Mouse (Mus musculus) heart, adult 11 months (tissue): ENCODE measurements around the gene Rin3.
A peak's percentile ranks its signal among the peaks of the same experiment; 100 is the strongest.

ENCODE experiments used
- DNase-seq: peaks from one replicate; pipeline ENCODE4 v3.0.0; 2022

The Rin3 gene

DNA sequence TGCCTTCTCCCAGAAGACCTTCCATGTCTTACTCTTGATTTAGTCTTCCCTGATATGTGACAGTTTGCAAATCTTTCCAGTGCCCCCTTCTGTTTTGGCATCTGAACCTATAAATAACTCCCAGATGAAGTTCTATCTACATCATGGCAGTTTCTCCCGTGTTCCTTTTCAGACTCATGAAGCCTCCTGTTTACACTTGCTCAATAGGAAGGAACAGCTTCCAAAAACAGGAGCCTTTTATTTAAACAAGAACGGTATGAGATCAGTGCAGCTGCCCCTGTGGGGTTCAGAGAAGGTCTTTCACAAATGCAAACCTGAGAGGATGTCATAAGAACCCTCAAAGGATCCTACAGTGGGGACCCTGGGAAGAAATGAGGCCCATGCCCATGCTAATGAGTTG, 59.3 kb downstream of the Rin3 start:
- no peak for DNase-seq

DNA sequence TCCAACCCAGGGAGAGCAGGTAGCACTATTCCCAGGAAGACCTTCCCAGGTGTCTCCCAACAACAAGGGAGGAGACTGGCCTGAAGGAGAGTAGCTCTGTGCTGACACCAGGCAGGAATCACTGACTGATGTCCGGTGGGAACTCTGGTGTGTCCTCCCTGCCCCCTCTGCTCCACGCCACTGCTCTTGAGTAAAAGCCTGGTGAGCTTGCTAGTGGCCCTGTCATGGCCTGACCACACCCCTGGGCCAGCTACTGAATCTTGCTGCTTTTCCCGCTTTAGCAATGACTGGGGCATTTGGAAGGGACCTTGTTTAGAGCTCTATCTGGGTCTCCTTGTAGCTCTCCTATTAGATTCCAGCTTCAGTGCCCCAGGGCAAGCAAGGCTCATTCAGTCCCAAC, 59.8 kb downstream of the Rin3 start:
- no peak for DNase-seq

DNA sequence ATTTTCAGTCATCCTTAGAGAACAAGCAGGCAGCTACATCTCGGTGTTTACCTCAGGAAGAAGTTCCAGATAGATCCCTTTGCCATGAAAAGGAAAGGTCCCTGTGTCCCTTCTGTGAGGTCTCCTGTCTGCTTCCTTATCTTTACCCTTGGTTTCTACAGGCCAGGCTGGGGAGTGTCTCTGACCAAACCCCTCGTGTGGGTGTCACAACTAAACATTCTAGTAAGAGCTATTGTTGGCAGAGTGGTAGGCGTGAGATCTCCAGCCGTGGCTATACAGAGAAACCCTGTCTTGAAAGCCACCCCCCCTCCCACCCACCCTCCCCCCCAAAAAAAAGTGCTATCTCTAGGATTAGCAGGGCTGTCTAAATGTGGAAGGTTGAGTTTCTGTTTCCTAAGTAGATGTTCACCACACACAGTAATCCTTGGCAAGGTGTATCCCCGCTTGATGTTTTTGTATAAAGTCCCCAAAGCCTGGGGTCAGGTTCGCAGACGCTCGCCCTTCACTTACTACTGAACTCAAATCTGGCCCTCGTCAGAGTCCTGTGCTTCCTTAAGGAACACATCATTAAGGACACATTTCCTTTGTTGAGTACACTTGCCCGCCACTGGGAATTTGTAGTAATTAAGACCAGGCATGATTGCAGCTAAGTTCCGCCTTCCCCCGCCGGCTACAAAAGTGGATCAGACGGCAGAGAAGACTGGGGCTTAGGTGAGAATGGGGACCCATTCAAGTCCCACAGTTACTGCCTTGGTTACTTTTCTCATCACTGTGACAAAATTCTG, 62.4 kb downstream of the Rin3 start:
- DNase-seq = no peak

DNA sequence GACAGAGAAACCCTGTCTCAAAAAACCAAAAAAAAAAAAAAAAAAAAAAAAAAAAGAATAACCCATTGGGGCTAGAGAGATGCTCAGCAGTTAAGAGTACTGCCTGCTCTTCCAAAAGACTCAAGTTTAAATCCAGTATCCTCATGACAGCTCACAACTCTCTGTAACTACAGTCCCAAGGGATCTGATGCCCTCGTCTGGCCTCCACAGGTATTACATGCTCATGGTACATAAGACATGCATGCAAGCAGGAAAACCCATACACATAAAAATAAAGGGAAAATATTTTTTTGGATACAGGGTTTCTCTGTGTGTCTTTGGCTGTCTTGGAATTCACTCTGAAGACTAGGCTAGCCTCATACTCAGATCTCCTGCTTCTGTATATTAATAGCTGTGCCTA, 63.7 kb downstream of the Rin3 start:
- no peak for DNase-seq

DNA sequence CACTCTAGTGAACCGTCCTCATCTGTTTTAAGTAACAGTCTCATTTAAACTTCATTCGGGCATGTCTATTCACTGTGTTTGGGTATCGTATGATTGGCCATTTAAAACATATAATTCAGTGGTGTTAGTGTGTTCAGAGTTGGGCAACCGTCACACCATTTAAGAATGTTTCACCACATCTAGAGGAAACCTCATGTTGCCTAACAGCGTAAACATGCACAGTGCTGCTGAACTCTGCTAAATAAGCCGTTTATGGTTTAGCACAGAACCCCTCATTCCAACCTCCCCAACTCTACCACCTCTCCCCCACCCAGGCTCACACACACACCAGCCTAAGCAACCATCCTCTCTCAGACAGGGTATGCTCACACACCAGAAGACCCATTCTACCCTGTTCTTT, 65.6 kb downstream of the Rin3 start:
- DNase-seq = no peak

DNA sequence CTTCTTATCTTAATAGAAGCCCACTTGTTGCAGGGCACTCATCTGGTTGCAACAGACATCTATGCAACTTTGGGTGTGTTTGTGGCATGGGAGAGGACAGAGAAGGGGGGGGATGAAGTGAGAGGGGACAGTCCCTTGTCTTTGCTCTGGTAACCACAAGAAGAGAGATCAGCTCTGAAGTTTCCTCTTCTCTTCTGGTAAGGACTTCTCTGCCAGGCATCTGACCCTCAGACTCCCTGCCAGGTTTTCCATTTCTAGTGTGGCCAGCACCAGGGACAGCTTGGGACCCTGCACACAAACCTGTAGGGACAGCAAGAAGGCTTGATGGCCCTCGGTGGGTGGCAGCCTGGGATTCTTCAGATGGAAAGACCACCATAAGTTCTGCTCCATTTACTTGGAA, 68.1 kb downstream of the Rin3 start:
- DNase-seq = no peak

DNA sequence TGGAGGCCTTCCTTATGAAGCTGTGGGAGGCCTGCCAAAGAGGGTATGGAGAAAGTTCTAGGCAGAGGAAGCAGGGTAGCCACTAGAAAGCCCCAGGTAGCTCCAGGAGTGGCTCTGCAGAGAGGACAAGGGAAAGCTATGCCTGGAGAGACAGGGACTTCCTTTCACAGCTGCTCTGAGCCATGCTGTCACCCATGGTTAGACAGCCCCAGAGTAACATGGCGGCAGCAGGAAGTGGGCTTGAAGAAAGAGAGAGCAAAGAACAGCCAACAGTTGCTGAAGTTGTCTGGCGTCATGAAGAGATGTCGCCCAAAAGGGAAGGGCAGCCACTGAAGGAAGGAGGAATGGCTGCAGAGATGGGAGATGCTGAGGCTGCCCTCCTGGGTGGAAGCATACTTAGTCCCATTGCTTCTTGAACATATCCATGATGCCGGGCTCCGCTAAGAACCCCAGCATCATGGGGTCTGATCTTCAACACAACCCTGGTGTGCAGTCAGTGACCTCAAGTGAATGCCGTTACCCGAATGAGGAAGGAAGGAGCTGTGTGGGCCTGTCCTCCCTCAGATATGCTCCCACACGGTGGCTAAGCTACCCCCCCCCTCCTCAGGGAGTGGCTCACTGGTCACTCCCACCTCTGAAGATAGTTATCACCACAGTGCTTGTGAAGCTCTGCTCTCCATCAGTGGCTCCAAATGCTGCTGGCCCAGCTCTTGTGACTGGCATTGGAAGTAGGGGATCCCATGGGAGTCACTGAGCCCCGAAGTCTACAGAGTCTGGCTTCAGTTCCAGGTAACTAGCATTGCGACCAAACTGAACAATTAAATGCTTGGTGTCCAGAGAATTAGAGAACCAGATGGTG, 71.5 kb downstream of the Rin3 start:
- DNase-seq = peak; percentile 93

DNA sequence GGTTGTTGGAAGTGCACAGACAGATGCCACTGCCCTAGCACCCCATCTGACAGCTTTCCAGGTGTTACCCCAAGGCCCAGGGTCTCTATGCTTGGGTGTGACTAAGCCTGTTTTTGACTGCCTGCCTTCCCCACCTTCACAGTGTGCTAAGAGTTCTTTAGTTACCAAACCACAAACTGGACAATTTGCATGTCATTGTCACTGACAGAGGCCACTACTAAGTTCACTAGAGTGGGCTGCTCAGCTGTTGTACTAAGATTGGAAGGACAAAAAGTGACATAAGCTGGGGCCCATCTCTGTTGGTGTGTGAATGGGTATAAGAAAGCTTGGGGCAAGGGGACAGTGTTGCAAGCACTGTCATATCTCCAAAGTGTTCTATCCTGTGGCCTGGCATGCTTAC, 72.9 kb downstream of the Rin3 start:
- no peak for DNase-seq

DNA sequence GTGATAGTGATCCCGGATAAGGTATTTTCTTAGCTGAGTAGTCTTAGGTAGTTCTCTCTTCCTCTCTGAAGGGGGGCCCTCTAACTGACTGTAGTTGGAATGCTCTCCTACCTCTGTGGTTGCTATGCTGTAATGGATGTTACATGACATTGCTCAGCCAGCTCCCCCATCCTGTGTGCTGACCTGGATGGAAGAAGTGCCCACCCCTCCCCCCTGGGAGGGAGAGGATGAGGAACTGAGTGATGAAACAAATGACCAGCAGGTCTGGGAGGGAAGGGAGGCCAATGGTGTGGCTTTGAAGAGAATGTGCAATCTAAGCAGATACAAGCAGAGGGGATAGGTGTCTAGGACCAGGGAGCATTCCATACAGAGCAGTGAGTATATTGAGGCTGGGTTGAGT, 73.9 kb downstream of the Rin3 start:
- DNase-seq = no peak

DNA sequence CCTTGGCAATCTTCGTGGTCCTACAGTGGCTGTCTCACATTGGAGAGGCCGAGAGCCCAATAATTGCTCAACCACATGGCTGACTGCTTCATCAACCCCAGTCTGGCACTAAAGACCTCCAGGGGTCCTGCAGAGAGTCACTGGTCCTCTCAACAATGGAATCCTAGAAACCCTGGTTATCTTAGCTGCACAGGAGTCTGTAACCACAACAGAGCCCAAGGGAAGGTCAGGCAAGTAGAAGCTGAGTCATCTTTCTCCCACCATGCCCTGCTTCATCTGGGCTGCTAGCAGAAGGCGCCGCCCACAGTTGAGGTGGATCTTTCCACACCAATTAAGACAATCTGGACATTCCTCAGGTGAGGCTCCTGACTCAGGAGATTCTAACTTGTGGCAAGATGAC, 76.5 kb downstream of the Rin3 start:
- DNase-seq = no peak

DNA sequence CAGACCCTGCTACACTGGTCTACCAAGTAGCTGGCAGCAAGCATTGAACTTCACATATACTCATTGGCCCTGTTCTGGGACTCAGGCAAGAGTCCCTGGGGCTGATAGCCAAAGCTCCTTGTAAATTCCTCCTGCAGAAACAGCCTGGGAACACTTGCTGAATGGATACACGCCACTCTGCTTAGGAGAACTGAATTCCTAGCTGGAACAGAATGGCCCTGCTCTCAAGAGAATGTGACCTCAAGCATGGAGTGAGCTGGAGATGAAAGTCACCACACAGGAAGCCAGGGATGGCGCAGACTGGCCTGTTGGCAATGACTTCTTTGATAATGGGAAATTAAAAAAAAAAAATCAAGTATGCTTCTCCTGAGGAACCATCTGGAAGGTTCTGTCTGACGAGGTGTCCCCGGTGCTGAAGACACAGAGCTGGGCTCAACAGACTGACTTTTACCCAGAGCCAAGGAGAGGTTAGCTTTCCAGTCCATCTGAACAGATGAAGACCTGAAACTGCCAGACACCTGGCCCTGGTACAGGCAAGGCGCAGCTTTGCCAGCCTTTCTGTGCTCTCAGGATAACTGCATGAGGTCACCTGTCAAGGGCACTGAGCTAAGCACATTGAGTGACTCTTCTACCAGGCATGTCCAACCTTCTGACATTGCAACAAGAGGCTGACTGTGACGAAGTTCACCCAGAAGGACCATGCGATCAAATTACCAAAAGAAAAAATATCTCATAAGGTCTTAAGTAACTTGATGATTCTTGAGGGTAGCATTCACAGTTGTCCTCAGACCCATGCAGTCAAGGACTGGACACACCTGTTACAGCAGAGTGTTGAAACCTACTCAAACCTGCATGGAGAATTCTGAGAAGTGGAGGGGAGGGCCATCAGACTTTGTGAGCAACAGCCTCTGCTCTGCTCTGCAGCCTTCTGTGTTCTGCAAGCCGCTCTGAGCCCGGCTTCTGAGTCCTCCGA, 78.6 kb downstream of the Rin3 start:
- peak; percentile 94 for DNase-seq

DNA sequence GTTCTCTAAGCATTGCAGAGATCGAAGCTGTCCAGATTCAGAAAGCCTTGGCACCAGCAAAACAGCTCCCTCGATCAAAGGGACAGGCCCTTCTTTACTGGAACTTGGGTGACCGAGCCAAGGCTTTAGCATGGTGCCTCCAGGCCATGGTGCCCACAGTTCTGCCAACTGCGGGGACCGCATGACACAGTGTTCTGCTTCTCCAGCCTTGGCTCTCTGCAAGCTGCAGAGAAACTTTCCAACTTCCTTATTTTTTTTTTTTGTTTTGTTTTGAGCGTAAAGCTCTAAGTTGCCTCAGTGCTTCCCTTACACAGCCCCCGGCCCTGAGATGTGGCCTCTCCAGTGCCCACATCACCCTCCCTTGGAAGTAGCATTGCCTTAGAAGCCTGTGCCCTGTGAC, 82.2 kb downstream of the Rin3 start:
- DNase-seq = no peak

DNA sequence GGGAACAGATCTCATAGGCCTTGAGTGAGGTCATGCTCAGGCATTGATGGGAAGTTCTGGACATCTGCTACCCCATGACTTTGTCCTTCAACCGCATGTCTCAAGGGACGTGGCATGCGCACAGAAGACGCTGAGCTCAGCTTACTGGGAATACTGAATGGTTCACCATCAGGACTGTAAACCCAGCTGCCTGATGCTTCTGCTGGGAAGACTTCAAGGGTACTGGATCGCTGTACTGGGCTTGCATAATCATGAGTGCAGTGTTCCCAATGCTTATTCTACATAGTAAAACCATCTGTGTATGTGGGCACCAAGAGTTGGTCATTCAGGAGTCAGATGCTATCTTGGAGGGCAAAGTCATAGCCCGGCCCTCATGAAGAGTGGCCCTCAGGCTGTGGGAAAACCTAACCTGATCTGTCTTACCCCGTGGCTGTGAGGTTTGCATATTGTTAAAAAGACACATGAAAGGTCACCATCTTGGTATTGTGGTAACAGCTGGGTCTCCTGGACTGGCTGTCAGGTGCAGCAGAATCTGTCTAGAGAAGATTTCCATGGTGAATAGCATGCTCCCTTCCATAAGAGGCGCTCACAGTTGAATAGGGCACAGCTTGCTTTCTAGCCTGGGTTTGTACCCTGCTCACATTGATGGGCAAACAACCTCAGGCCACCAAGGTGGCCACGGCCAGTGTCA, 83.4 kb downstream of the Rin3 start:
- peak; percentile 91 for DNase-seq

DNA sequence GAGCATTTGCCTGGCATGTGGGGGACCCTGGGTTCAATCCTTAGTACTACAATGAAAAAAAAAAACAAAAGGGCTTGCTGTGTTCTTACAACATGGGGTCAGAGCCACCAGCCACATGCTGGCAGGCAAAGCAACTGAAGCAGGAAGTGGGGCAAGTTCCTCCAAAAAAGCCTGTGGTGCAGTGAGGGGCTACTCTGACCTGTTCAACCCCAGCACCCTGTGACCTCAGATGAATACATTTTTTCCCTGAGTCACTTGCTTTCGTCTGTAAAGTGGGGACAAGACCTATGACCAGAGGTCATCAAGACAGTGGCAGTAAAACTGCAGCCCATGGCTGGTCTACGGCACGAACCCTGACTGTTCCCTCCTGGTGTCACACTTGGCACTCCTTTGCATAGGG, 84.2 kb downstream of the Rin3 start:
- peak; percentile 89 for DNase-seq

DNA sequence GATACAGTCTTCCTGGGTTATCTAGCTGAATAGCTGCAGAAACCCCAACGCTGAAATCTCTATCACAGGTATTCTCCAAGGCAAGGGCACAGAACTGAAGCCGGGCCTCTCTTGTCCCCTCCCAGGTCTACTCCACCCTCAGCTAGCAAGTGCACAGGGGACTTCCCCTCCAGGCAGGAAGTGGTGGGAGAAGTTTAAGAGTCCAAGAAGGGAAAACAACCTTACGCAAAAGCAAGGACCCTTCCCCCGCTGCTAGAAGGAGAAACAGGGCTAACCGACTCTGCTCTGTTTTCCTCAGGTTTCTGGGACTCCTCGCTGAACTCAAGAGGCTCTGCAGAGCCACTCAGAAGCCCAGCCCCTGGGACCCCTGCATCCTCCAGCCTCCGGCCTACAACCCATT, 85.2 kb downstream of the Rin3 start:
- DNase-seq = no peak

DNA sequence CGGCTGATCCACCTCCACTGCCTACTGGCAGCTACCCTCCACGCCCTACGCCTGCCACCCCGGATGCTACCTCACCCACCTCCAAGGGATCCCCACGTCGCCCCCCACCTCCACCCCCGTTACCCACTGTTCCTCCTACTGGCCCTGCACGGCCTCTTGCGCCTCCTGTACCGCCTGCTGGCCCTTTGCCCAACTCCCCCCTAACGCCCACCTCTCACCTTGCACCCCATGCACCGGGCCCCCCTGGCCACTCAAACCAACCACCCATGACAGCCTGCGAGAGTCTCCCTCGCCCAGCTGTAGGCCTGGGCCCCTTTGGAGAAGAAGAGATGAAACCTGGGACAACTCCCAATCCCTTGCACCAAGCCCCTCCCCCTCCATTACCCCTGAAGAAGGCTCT, 85.7 kb downstream of the Rin3 start:
- DNase-seq = peak; percentile 90

DNA sequence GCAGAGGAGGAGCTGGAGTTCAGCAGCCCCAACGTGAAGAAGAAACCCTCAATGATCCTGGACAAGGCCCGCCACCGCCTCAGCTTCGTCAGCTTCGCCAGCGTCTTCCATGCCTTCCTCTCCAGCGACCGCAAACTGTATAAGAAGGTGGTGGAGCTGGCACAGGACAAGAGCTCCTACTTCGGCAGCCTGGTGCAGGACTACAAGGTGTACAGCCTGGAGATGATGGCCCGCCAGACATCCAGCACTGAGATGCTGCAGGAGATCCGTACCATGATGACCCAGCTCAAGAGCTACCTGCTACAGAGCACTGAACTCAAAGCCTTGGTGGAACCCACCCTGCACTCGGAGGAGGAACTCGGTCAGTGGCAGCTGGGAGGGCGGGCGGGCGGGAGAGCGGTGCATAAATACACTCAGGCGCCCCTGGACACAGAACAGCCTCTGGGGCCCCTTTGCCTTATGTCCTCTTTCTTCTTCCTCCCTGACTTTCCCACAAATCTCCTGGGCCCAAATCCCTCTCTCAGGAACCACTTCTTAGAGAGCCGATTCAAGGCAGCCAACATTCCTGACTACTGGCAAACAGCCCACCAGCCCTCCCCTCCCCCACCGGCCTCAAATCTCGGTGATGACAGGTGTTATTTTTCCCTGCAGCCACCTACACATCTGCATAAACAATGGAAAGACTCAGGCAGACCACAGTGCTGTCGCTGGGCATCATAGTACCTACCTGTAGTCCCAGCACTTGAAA, 86.8 kb downstream of the Rin3 start:
- peak; percentile 90 for DNase-seq

DNA sequence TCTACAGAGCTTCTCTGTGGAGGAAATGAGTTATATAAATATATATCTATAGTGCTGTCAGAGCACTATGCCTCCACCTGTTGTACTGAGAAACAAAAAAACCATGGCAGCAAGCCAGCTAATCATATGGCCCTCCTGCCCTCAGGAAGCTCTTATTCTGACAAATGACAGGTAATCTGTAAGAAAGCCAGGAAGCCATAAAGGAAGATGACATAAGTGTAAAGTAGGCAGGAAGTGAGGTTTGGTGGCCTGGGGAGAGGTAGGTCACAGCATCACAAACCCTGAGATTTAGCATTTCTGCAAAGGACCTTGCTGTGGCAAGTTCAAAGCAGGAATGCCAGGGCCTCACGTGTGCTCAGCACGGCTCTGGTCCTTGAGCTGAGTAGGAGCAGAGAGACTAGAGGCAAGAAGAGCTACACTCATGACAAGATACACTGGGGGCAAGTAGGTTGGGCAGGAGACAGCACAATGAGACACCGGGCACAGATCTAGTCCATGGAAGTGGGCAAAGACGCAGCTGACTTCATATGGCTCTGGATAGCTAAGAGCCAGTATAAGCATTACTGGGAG, 88.2 kb downstream of the Rin3 start:
- peak; percentile 63 for DNase-seq

DNA sequence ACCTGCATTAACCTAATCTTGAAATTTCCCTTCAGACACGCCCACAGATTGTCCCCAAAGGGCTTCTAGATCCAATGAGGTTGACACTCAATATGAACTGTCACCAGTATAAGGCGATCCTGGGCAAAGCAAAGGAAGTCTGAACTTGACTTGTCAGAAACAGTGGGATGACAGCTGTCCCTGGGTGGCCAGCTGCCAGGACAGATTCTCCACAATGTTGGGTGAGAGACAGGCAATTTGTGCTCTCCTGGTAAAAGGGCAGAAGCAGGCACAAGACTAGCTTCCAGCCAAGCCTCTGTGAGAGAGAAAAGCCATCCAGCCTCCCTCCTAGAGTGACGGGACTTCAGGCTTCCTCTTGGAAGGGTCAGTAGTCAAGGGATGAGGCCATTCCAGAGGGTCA, 89.5 kb downstream of the Rin3 start:
- DNase-seq = peak; percentile 79

DNA sequence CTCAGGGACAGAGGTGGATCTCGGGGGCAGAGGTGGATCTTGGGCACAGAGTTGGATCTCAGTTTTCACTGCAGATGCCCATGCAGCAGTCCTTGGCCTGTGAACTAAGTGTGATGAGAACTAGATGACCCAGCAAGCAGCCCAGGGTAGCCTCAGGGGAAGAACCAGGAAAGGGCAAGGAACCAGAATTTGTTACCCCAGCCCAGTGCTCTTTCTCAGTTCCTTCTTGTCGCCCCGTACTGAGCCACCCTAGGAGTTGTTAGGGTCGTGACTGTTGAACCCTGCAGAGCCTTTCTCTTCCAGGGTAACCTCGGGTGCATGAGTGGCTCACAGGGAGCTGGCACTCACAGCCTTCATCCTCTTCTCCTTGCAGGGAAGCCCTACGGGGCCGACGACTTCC, 99.3 kb downstream of the Rin3 start:
- peak; percentile 82 for DNase-seq

DNA sequence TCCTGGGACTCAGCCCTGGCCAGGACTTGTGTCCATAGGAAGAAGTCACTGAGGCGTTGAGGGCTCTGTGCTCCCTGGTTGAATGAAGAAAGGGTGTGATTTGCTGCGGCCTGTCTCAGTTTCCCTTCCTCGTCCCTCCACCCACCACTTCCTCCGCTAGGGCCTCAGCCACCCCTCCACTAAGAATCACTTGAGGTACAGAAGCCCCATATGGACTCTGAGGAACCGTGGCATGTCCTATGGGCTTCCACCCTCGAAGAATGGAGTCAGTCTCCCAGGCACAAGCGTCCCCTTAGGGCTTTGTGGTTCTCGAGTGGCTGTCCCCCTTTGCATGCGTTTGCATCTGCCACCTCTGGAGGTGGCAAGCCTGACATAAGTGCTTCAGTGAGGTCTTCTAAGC, 100.4 kb downstream of the Rin3 start:
- peak; percentile 87 for DNase-seq
